28 mouse cellular contexts compared by ENCODE assay signal in genomic region chr4:99252957-99253356, GRCm38 (mm10). TPM values are rescaled to one million over a fixed set of nuclear protein-coding genes. Genes with fewer than 3 reads are reported as not detected.
"Had no signal": no experiment of that assay in that cellular context is flagged by ENCODE, and none has a peak within 500 bp of the region (broad histone marks: within the 10 kb centered on the region; RNA-seq: fewer than 3 reads in every experiment).

No protein-coding gene starts in this region.

- H3K36me3 ChIP-seq: heart, embryonic 15.5 days; hindbrain, embryonic 15.5 days; limb, embryonic 10.5 days; liver, embryonic 13.5 days; liver, embryonic 15.5 days had no signal

- H3K27ac ChIP-seq: heart, embryonic 13.5 days; heart, embryonic 15.5 days; hindbrain, embryonic 13.5 days; hindbrain, embryonic 15.5 days; hindbrain, postnatal 0 days; layer of hippocampus, adult 2 months; left cerebral cortex, adult 2 months; limb, embryonic 10.5 days; limb, embryonic 12.5 days; liver, embryonic 13.5 days; liver, embryonic 15.5 days had no signal

- H3K4me3 ChIP-seq: heart, embryonic 13.5 days; heart, embryonic 15.5 days; hindbrain, embryonic 13.5 days; hindbrain, embryonic 15.5 days; layer of hippocampus, adult 2 months; left cerebral cortex, adult 2 months; limb, embryonic 10.5 days; limb, embryonic 12.5 days; liver, embryonic 13.5 days; liver, embryonic 15.5 days had no signal

- ATAC-seq: hindbrain, postnatal 0 days had no signal

- H3K27me3 ChIP-seq: heart, embryonic 13.5 days; heart, embryonic 15.5 days; hindbrain, embryonic 13.5 days; hindbrain, embryonic 15.5 days; limb, embryonic 12.5 days; liver, embryonic 13.5 days; liver, embryonic 15.5 days had no signal

- H3K4me1 ChIP-seq: heart, embryonic 15.5 days; hindbrain, embryonic 13.5 days; hindbrain, embryonic 15.5 days; limb, embryonic 10.5 days; limb, embryonic 12.5 days; liver, embryonic 15.5 days had no signal

- DNase-seq: gastrocnemius, postnatal 14 days; gastrocnemius, postnatal 36 days; heart, adult 18-20 months; heart, postnatal 14 days; heart, postnatal 36 days; kidney, adult 18-20 months; kidney, adult 8-10 months; kidney, postnatal 10 days; kidney, postnatal 25 days; kidney, postnatal 4 days; liver; liver, embryonic 13.5 days had no signal

- H3K4me2 ChIP-seq: heart, embryonic 11.5 days; heart, embryonic 13.5 days; heart, embryonic 15.5 days; hindbrain, embryonic 13.5 days; hindbrain, embryonic 15.5 days; limb, embryonic 12.5 days; liver, embryonic 11.5 days; liver, embryonic 13.5 days; liver, embryonic 15.5 days had no signal

- H3K9ac ChIP-seq: heart, embryonic 13.5 days; heart, embryonic 15.5 days; hindbrain, embryonic 13.5 days; hindbrain, embryonic 15.5 days; limb, embryonic 12.5 days; liver, embryonic 13.5 days; liver, embryonic 15.5 days had no signal

- H3K9me3 ChIP-seq: heart, embryonic 13.5 days; heart, embryonic 15.5 days; hindbrain, embryonic 13.5 days; hindbrain, embryonic 15.5 days; limb, embryonic 10.5 days; limb, embryonic 12.5 days; liver, embryonic 13.5 days; liver, embryonic 15.5 days had no signal

RNA-seq across cellular contexts. Expression of gene Gm12689, which starts 42.7 kb away (rescaled TPM):
- total RNA-seq: gastrocnemius, adult 18-20 months; gastrocnemius, postnatal 14 days; gastrocnemius, postnatal 36 days; heart, adult 18-20 months; heart, adult 8-10 months; heart, postnatal 36 days; hematopoietic stem cell, adult 5-6 weeks had no signal
- polyA plus RNA-seq: heart, embryonic 15.5 days; heart, postnatal 0 days; liver, embryonic 11.5 days had no signal
